Mouse (Mus musculus) forebrain, embryonic 12.5 days (tissue): ENCODE data around the gene Ttll6. TPM values are rescaled to one million over a fixed set of nuclear protein-coding genes. Genes with fewer than 3 reads are reported as not detected.

Source experiments
- ATAC-seq: fragments of 200-750 bp; cut with Nextera tagmentation; 2 replicates; pipeline ENCODE4 v1.8.0; 2017; ENCODE audit warnings: moderate TSS enrichment; ENCODE audit not compliant: low FRiP score
- H3K27ac ChIP-seq: fragments of 300-500 bp; sonication (generic); 2 replicates; pipeline ENCODE4 v1.5.1; 2016; ENCODE audit warnings: mild to moderate bottlenecking
- H3K27me3 ChIP-seq: fragments of 300-500 bp; sonication (generic); 2 replicates; pipeline ENCODE4 v1.6.1; 2016; ENCODE audit warnings: mild to moderate bottlenecking
- H3K36me3 ChIP-seq: fragments of 300-500 bp; sonication (generic); replicated peaks from 2 replicates; pipeline ENCODE4 v1.6.1; 2016; ENCODE audit warnings: mild to moderate bottlenecking
- H3K4me1 ChIP-seq: fragments of 300-500 bp; sonication (generic); 2 replicates; pipeline ENCODE4 v1.6.1; 2016
- H3K4me2 ChIP-seq: fragments of 300-500 bp; sonication (generic); 2 replicates; pipeline ENCODE4 v1.6.1; 2016; ENCODE audit warnings: mild to moderate bottlenecking, moderate library complexity
- H3K4me3 ChIP-seq: fragments of 300-500 bp; sonication (generic); replicated peaks from 2 replicates; pipeline ENCODE4 v1.5.1; 2016; ENCODE audit warnings: mild to moderate bottlenecking
- H3K9ac ChIP-seq: fragments of 300-500 bp; sonication (generic); 2 replicates; pipeline ENCODE4 v1.6.1; 2016; ENCODE audit warnings: mild to moderate bottlenecking
- H3K9me3 ChIP-seq: fragments of 300-500 bp; sonication (generic); 2 replicates; pipeline ENCODE4 v1.6.1; 2016
- WGBS: fragments of 180-500 bp; shearing (Covaris S2); methylation state at CpG from one replicate; pipeline ENCODE4 v1.1.7; 2016; 5-methylcytosine and 5-hydroxymethylcytosine counted together
- polyA plus RNA-seq: library from polyadenylated mRNA; unstranded; fragments of >200 nt; fragmentation: Nextera tagmentation; extraction: Ambion mirVana; gene quantifications from 2 replicates; pipeline ENCODE4 v1.2.1, GENCODE M21; 2016

Ttll6 gene
- polyA plus RNA-seq, 1 experiment from 2014 or later: 0.28 TPM

GRCm38 (mm10) chr11:96187321-96187720, 53.7 kb downstream of the Ttll6 start:
- no peak for ATAC-seq
- Histone ChIP-seq H3K9me3 (peaks cover 7% of the 10 kb centered on the region; the same call in 1 of the 2 replicates), H3K27ac (no peak overlapping the region), H3K4me3 (no peak overlapping the region), H3K4me1 (no peaks in the 10 kb centered on the region), H3K9ac (no peak overlapping the region), H3K36me3 (no peaks in the 10 kb centered on the region), H3K27me3 (peaks cover 95% of the 10 kb centered on the region), H3K4me2 (no peak overlapping the region)
- 15% methylated on average over 4 of the region's 4 CpGs for WGBS

- H3K27ac ChIP-seq: no peak overlapping the region
- no peaks in the 10 kb centered on the region for H3K36me3 ChIP-seq
- H3K9ac ChIP-seq: no peak overlapping the region
- H3K4me3 ChIP-seq: no peak overlapping the region
- H3K4me1 ChIP-seq: no peaks in the 10 kb centered on the region
- H3K4me2 ChIP-seq: no peak overlapping the region
- 2% methylated on average over 28 of the region's 28 CpGs for whole genome bisulfite sequencing
- no peak for ATAC-seq
- H3K9me3 ChIP-seq: no peaks in the 10 kb centered on the region
- peaks cover 98% of the 10 kb centered on the region for H3K27me3 ChIP-seq
These were observed 56.4 kb downstream of the Ttll6 start for GRCm38 (mm10) chr11:96189810-96190522.

- no peaks in the 10 kb centered on the region for H3K36me3 ChIP-seq
- no peak overlapping the region for H3K27ac ChIP-seq
- H3K4me1 ChIP-seq: no peaks in the 10 kb centered on the region
- H3K9me3 ChIP-seq: no peaks in the 10 kb centered on the region
- peaks cover 98% of the 10 kb centered on the region for H3K27me3 ChIP-seq
- H3K4me3 ChIP-seq: no peak overlapping the region
- ATAC-seq: no peak
- no peak overlapping the region for H3K4me2 ChIP-seq
- H3K9ac ChIP-seq: no peak overlapping the region
- 7% methylated on average over 5 of the region's 5 CpGs for WGBS
These were observed 57.5 kb downstream of the Ttll6 start for GRCm38 (mm10) chr11:96191132-96191531.

GRCm38 (mm10) chr11:96193521-96194400, 60.2 kb downstream of the Ttll6 start, which contains the start of gene Hoxb13:
Hoxb13 (plus strand) TSS chr11:96194316.
- H3K4me2 ChIP-seq: no peak within 1 kb of the TSS
- no peak for ATAC-seq
- WGBS: under 1% methylated on average over 35 of the region's 35 CpGs
- H3K9me3 ChIP-seq: no peaks in the 10 kb centered on the region
- no peak within 1 kb of the TSS for H3K27ac ChIP-seq
- peak within 1 kb of the TSS; percentile 16 for H3K4me3 ChIP-seq
- no peaks in the 10 kb centered on the region for H3K4me1 ChIP-seq
- H3K27me3 ChIP-seq: peaks cover 98% of the 10 kb centered on the region
- H3K36me3 ChIP-seq: no peaks in the 10 kb centered on the region
- H3K9ac ChIP-seq: no peak within 1 kb of the TSS

- Histone ChIP-seq H3K4me3 (peak overlapping the region; percentile 16), H3K27ac (no peak overlapping the region), H3K4me2 (no peak overlapping the region), H3K36me3 (no peaks in the 10 kb centered on the region), H3K9me3 (no peaks in the 10 kb centered on the region), H3K4me1 (no peaks in the 10 kb centered on the region), H3K9ac (no peak overlapping the region), H3K27me3 (peaks cover 98% of the 10 kb centered on the region)
- WGBS: 0% methylated on average over 10 of the region's 10 CpGs
- ATAC-seq: no peak
These were observed 60.8 kb downstream of the Ttll6 start for GRCm38 (mm10) chr11:96194401-96194710.

- Histone ChIP-seq H3K4me2 (no peak overlapping the region), H3K27ac (no peak overlapping the region), H3K36me3 (no peaks in the 10 kb centered on the region), H3K4me1 (no peaks in the 10 kb centered on the region), H3K27me3 (peaks cover 100% of the 10 kb centered on the region), H3K4me3 (no peak overlapping the region), H3K9ac (no peak overlapping the region), H3K9me3 (no peaks in the 10 kb centered on the region)
- ATAC-seq: no peak
- WGBS: 6% methylated on average over 11 of the region's 11 CpGs
These were observed 61.5 kb downstream of the Ttll6 start for GRCm38 (mm10) chr11:96194961-96195640.

- Histone ChIP-seq H3K9ac (no peak overlapping the region), H3K27me3 (peaks cover 100% of the 10 kb centered on the region), H3K9me3 (no peaks in the 10 kb centered on the region), H3K4me1 (no peaks in the 10 kb centered on the region), H3K4me3 (no peak overlapping the region), H3K27ac (no peak overlapping the region), H3K4me2 (no peak overlapping the region), H3K36me3 (no peaks in the 10 kb centered on the region)
- 3% methylated on average over 19 of the region's 20 CpGs for WGBS
- no peak for ATAC-seq
These were observed 62.2 kb downstream of the Ttll6 start for GRCm38 (mm10) chr11:96195769-96196280.

- Histone ChIP-seq H3K4me1 (no peaks in the 10 kb centered on the region), H3K4me3 (no peak overlapping the region), H3K9me3 (no peaks in the 10 kb centered on the region), H3K9ac (no peak overlapping the region), H3K27ac (no peak overlapping the region), H3K36me3 (no peaks in the 10 kb centered on the region), H3K27me3 (peaks cover 100% of the 10 kb centered on the region), H3K4me2 (no peak overlapping the region)
- WGBS: 1% methylated on average over 12 of the region's 12 CpGs
- ATAC-seq: no peak
These were observed 65.1 kb downstream of the Ttll6 start for GRCm38 (mm10) chr11:96198642-96199041.

GRCm38 (mm10) chr11:96199181-96200086, 65.8 kb downstream of the Ttll6 start:
- Histone ChIP-seq H3K9me3 (no peaks in the 10 kb centered on the region), H3K9ac (no peak overlapping the region), H3K4me2 (no peak overlapping the region), H3K4me1 (no peaks in the 10 kb centered on the region), H3K36me3 (no peaks in the 10 kb centered on the region), H3K27ac (no peak overlapping the region), H3K27me3 (peaks cover 100% of the 10 kb centered on the region), H3K4me3 (no peak overlapping the region)
- ATAC-seq: no peak
- 1% methylated on average over 22 of the region's 22 CpGs for WGBS

GRCm38 (mm10) chr11:96200183-96200655, 66.6 kb downstream of the Ttll6 start:
- H3K9ac ChIP-seq: no peak overlapping the region
- no peak overlapping the region for H3K27ac ChIP-seq
- WGBS: under 1% methylated on average over 14 of the region's 14 CpGs
- no peak overlapping the region for H3K4me3 ChIP-seq
- H3K36me3 ChIP-seq: no peaks in the 10 kb centered on the region
- no peaks in the 10 kb centered on the region for H3K9me3 ChIP-seq
- peaks cover 97% of the 10 kb centered on the region for H3K27me3 ChIP-seq
- no peaks in the 10 kb centered on the region for H3K4me1 ChIP-seq
- no peak overlapping the region for H3K4me2 ChIP-seq
- ATAC-seq: no peak

GRCm38 (mm10) chr11:96201741-96202140, 68.2 kb downstream of the Ttll6 start:
- Histone ChIP-seq H3K9me3 (no peaks in the 10 kb centered on the region), H3K36me3 (no peaks in the 10 kb centered on the region), H3K4me1 (no peaks in the 10 kb centered on the region), H3K9ac (no peak overlapping the region), H3K4me2 (no peak overlapping the region), H3K4me3 (no peak overlapping the region), H3K27ac (no peak overlapping the region), H3K27me3 (peaks cover 96% of the 10 kb centered on the region)
- ATAC-seq: no peak
